Mouse (Mus musculus): ENCODE measurements around the gene Acyp1. TPM values are rescaled to one million over a fixed set of nuclear protein-coding genes. Genes with fewer than 3 reads are reported as not detected.

The Acyp1 gene
- 52.6 and 55.6 TPM in 2 replicates for polyA plus RNA-seq (2015; fragmentation: Nextera tagmentation; extraction: Ambion mirVana)

- H3K4me3 ChIP-seq (replicated peaks), result peak within 1 kb of the TSS; percentile 51
- peak; percentile 63 for ATAC-seq (ENCODE audit: insufficient read depth, low FRiP score, low read depth)
- H3K9me3 ChIP-seq, result no peaks in the 10 kb centered on the region
- H3K36me3 ChIP-seq, result no peaks in the 10 kb centered on the region
- no peaks in the 10 kb centered on the region for H3K27me3 ChIP-seq (replicated peaks)
- 9% methylated on average over 21 of the region's 21 CpGs for WGBS
- peak within 1 kb of the TSS; percentile 50; the same call in 1 of the 2 replicates for H3K9ac ChIP-seq
- peak within 1 kb of the TSS; percentile 84 for H3K27ac ChIP-seq
- H3K4me2 ChIP-seq, result peak within 1 kb of the TSS; percentile 90
- peaks cover 12% of the 10 kb centered on the region for H3K4me1 ChIP-seq
Observed at GRCm38 (mm10) chr12:85287809-85288485, at the start of gene Acyp1. TSS of gene Acyp1 (minus strand) at chr12:85288438.

GRCm38 (mm10) chr12:85337567-85338311 lies 49.5 kb upstream of the Acyp1 start:
- no peak overlapping the region for H3K9ac ChIP-seq

GRCm38 (mm10) chr12:85330153-85330552 lies 41.9 kb upstream of the Acyp1 start:
- no peaks in the 10 kb centered on the region for H3K9me3 ChIP-seq
- 89% methylated on average over 7 of the region's 7 CpGs for WGBS
- no peak overlapping the region for H3K9ac ChIP-seq
- H3K27me3 ChIP-seq (replicated peaks), result no peaks in the 10 kb centered on the region
- H3K27ac ChIP-seq, result no peak overlapping the region
- H3K36me3 ChIP-seq, result peaks cover 52% of the 10 kb centered on the region
- no peak overlapping the region for H3K4me3 ChIP-seq (replicated peaks)
- no peak for ATAC-seq (ENCODE audit: insufficient read depth, low FRiP score, low read depth)
- H3K4me2 ChIP-seq, result no peak overlapping the region
- H3K4me1 ChIP-seq, result no peaks in the 10 kb centered on the region

More at GRCm38 (mm10) chr12:85337567-85338311, 49.5 kb upstream of the Acyp1 start:
- 73% methylated on average over 6 of the region's 6 CpGs for WGBS
- Histone ChIP-seq H3K27ac (no peak overlapping the region), H3K4me1 (peaks cover 3% of the 10 kb centered on the region; the same call in 1 of the 2 replicates), H3K9me3 (no peaks in the 10 kb centered on the region), H3K4me3 (replicated peaks) (peak overlapping the region; percentile 94; the same call in 1 of the 2 replicates), H3K27me3 (replicated peaks) (no peaks in the 10 kb centered on the region), H3K36me3 (peaks cover 14% of the 10 kb centered on the region), H3K4me2 (peak overlapping the region; percentile 81)
- ATAC-seq (ENCODE audit: insufficient read depth, low FRiP score, low read depth), result no peak

GRCm38 (mm10) chr12:85308651-85309050 lies 20.4 kb upstream of the Acyp1 start:
- Histone ChIP-seq H3K27ac (no peak overlapping the region), H3K36me3 (peaks cover 64% of the 10 kb centered on the region), H3K4me1 (peaks cover 6% of the 10 kb centered on the region), H3K4me3 (replicated peaks) (no peak overlapping the region), H3K9me3 (no peaks in the 10 kb centered on the region), H3K9ac (no peak overlapping the region), H3K4me2 (no peak overlapping the region), H3K27me3 (replicated peaks) (no peaks in the 10 kb centered on the region)
- 87% methylated on average over 3 of the region's 3 CpGs for WGBS
- ATAC-seq (ENCODE audit: insufficient read depth, low FRiP score, low read depth), result no peak

- Histone ChIP-seq H3K4me3 (replicated peaks) (no peak overlapping the region), H3K4me2 (no peak overlapping the region), H3K9me3 (no peaks in the 10 kb centered on the region), H3K4me1 (peaks cover 6% of the 10 kb centered on the region), H3K9ac (no peak overlapping the region), H3K27me3 (replicated peaks) (no peaks in the 10 kb centered on the region), H3K36me3 (peaks cover 65% of the 10 kb centered on the region), H3K27ac (0 out of 2 replicates have a peak overlapping the region, but pooled peaks have one; percentile 57)
- peak; percentile 65; the same call in 1 of the 2 replicates for ATAC-seq (ENCODE audit: insufficient read depth, low FRiP score, low read depth)
- WGBS, result 42% methylated on average over 16 of the region's 16 CpGs
Observed at GRCm38 (mm10) chr12:85305247-85305892, 17.1 kb upstream of the Acyp1 start.

- Histone ChIP-seq H3K9ac (no peak overlapping the region), H3K36me3 (peaks cover 60% of the 10 kb centered on the region), H3K4me1 (peaks cover 6% of the 10 kb centered on the region), H3K27me3 (replicated peaks) (no peaks in the 10 kb centered on the region), H3K9me3 (no peaks in the 10 kb centered on the region), H3K4me2 (no peak overlapping the region), H3K4me3 (replicated peaks) (no peak overlapping the region), H3K27ac (0 out of 2 replicates have a peak overlapping the region, but pooled peaks have one; percentile 57)
- ATAC-seq (ENCODE audit: insufficient read depth, low FRiP score, low read depth), result no peak
- WGBS, result 70% methylated on average over 4 of the region's 4 CpGs
Observed at GRCm38 (mm10) chr12:85304725-85305124, 16.5 kb upstream of the Acyp1 start.

- Histone ChIP-seq H3K4me1 (peaks cover 6% of the 10 kb centered on the region), H3K36me3 (peaks cover 49% of the 10 kb centered on the region), H3K27me3 (replicated peaks) (no peaks in the 10 kb centered on the region), H3K27ac (no peak overlapping the region), H3K4me2 (no peak overlapping the region), H3K4me3 (replicated peaks) (no peak overlapping the region), H3K9ac (no peak overlapping the region), H3K9me3 (no peaks in the 10 kb centered on the region)
- 45% methylated on average over 2 of the region's 2 CpGs for WGBS
- ATAC-seq (ENCODE audit: insufficient read depth, low FRiP score, low read depth), result no peak
Observed at GRCm38 (mm10) chr12:85303256-85303655, 15.0 kb upstream of the Acyp1 start.

- Histone ChIP-seq H3K9ac (no peak overlapping the region), H3K27ac (peak overlapping the region; percentile 35; the same call in 1 of the 2 replicates), H3K27me3 (replicated peaks) (no peaks in the 10 kb centered on the region), H3K4me3 (replicated peaks) (no peak overlapping the region), H3K36me3 (peaks cover 25% of the 10 kb centered on the region), H3K4me1 (0 out of 2 replicates have a peak, but pooled peaks cover 5% of the 10 kb centered on the region), H3K9me3 (no peaks in the 10 kb centered on the region), H3K4me2 (no peak overlapping the region)
- 65% methylated on average over 1 of the region's 1 CpGs for WGBS
- no peak for ATAC-seq (ENCODE audit: insufficient read depth, low FRiP score, low read depth)
Observed at GRCm38 (mm10) chr12:85298835-85299180, 10.6 kb upstream of the Acyp1 start.

- ATAC-seq (ENCODE audit: insufficient read depth, low FRiP score, low read depth), result no peak
- 48% methylated on average over 11 of the region's 11 CpGs for WGBS
- H3K9me3 ChIP-seq, result no peaks in the 10 kb centered on the region
- H3K36me3 ChIP-seq, result peaks cover 21% of the 10 kb centered on the region
- H3K4me1 ChIP-seq, result 0 out of 2 replicates have a peak, but pooled peaks cover 5% of the 10 kb centered on the region
- no peak overlapping the region for H3K4me3 ChIP-seq (replicated peaks)
- H3K27ac ChIP-seq, result no peak overlapping the region
- H3K4me2 ChIP-seq, result no peak overlapping the region
- no peaks in the 10 kb centered on the region for H3K27me3 ChIP-seq (replicated peaks)
- H3K9ac ChIP-seq, result no peak overlapping the region
Observed at GRCm38 (mm10) chr12:85298127-85298834, 10.0 kb upstream of the Acyp1 start.

- H3K9ac ChIP-seq, result no peak overlapping the region
- 67% methylated on average over 10 of the region's 10 CpGs for WGBS
- no peaks in the 10 kb centered on the region for H3K9me3 ChIP-seq
- no peak overlapping the region for H3K27ac ChIP-seq
- H3K4me2 ChIP-seq, result no peak overlapping the region
- ATAC-seq (ENCODE audit: insufficient read depth, low FRiP score, low read depth), result no peak
- H3K27me3 ChIP-seq (replicated peaks), result no peaks in the 10 kb centered on the region
- H3K36me3 ChIP-seq, result peaks cover 16% of the 10 kb centered on the region; the same call in 1 of the 2 replicates
- no peak overlapping the region for H3K4me3 ChIP-seq (replicated peaks)
- H3K4me1 ChIP-seq, result 0 out of 2 replicates have a peak, but pooled peaks cover 5% of the 10 kb centered on the region
Observed at GRCm38 (mm10) chr12:85297345-85297997, 9.2 kb upstream of the Acyp1 start.

GRCm38 (mm10) chr12:85296915-85297314 lies 8.7 kb upstream of the Acyp1 start:
- no peak overlapping the region for H3K4me3 ChIP-seq (replicated peaks)
- 0 out of 2 replicates have a peak, but pooled peaks cover 5% of the 10 kb centered on the region for H3K4me1 ChIP-seq
- no peak for ATAC-seq (ENCODE audit: insufficient read depth, low FRiP score, low read depth)
- H3K9ac ChIP-seq, result no peak overlapping the region
- 74% methylated on average over 5 of the region's 5 CpGs for WGBS
- H3K27me3 ChIP-seq (replicated peaks), result no peaks in the 10 kb centered on the region
- no peaks in the 10 kb centered on the region for H3K9me3 ChIP-seq
- no peak overlapping the region for H3K4me2 ChIP-seq
- H3K27ac ChIP-seq, result no peak overlapping the region
- H3K36me3 ChIP-seq, result peaks cover 12% of the 10 kb centered on the region; the same call in 1 of the 2 replicates
